Mouse (Mus musculus): Measurements from ENCODE around the gene Pus3. TPM values are rescaled to one million over a fixed set of nuclear protein-coding genes. Genes with fewer than 3 reads are reported as not detected.

The Pus3 gene
- 3.5 TPM for polyA plus RNA-seq (2015; fragmentation: Illumina TruSeq; extraction: RNeasy Lipid Tissue Mini Kit (QIAGEN cat#74804); ENCODE audit: insufficient read depth, low read depth, low replicate concordance)

DNA sequence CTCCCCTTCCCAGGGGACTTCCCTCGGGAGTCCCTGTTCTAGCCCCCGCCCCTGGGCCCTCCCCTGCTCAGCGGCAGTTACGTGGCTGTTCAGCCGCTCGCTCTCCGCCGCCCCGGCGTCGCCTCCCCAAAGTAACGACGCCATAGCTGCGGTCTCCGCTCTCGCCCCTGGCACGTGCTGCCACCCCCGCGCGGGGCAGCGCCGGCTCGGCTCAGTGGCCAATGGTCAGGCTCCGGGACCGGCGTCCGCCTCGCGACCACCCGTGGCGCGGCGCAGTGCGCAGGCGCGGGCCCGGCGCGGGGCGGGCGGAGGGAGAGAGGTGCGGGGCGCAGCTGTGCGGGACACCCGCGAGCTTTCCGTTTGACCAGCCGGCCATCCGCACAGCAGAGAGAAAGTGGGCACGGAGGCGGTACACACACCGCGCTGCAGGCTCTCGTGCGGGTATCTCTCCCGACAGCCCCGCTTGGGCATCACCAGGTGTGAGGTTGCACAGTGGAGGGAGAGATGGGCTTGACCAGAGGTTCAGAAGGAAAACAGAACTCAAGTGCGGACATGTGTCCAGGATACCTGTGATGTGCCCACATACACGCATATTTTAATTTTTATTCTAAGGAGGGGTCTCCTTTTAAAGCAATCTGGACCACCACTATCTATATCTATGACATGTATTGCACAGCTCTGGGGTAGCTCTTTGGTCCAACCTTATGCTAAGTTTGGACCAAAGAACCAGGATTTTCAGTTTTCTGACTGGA, at the start of gene Pus3, which contains the start of gene Ddx25:
TSS of gene Pus3 (plus strand) at position 339 of the 752 bp plus-strand sequence.
TSS of gene Ddx25 (minus strand) at position 272 of the 752 bp plus-strand sequence.

DNA sequence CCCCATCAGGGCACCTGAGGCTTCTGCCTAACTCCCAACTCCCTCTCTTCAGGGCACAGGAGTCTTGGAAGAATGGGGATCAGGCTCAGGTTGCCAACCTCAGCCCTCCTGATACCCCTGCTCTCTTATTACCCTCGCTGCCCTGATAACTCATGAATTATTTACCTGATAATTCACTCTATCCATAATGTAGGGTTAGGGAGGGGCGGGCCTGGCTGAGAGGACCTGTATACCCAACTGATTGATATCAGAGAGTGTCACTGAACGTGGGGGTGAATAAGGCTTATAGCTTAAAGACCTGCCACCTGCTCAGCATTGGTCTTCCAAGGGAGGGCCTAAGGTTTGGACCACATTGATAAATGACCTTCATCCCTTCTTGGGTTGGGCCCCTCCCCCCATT, 40.2 kb upstream of the Pus3 start, which contains the start of gene Gm1113:
TSS of gene Gm1113 (minus strand) at position 101 of the 400 bp plus-strand sequence.

DNA sequence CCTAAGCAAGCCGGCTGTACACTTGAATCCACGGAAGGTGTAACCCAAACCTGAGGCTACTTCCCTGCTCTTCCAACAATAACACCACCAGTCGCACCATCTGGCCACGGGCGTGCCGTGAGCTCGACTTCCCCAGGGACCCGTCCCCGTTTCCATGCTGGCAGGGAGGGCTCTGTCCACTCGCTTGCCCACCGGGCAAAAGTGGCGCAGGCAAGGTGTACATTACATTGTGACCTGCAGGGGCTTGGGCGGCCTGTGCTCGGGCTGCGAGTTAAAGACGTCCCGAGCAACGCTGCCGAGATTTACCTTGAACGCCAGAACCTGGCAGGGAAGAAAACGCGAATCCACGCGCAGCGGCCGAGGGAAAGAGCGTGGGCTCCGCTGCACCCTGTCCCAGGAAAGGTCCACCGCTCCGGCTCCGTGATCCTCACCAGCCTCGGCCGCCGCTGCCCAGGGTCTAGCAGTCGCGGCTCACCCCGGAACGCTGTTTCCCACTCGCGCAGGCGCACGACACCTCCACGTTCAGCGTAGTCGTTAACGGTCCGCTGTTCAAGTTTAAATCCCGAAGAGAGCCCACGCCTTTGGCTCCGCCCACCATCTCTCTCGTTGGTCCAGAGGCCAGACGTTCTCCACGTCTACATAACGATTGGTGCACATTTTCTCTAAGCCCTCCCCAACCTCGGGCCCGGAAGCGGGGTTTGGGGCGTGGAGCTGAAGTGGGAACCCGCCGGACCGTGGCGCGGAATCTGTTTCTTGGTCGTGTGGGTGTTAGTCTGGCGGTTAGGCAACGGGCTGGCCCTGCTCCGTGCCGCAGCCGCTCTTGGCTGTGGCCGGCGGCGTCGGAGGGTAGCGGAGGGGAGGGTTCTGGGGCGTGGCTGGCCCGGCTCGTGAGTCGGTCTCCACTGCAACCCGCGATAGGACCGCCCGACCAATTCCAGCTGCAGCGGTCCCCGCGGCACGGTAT, 11.5 kb downstream of the Pus3 start, which contains the start of the genes Pate2 and Hyls1:
TSS of gene Pate2 (plus strand) at position 714 of the 964 bp plus-strand sequence.
TSS of gene Hyls1 (minus strand) at position 828 of the 964 bp plus-strand sequence.

DNA sequence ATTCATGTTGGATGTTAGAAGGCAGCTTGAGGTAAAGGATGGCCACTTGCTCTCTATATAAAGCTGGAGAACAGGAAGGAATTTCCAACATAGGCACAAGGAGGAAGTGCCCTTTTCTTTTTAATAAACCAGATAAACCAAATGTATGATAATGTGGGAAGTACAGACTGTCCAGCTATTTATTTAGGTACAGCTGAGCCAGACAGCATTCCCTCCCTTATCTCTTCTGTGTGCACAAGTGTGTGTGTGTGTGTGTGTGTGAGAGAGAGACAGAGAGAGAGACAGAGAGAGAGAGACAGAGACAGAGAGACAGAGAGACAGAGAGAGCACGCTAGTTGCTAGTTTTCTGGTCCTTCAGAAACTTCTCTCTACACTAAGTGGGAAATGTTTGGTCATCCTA, 53.4 kb downstream of the Pus3 start, which contains the start of gene Pate4:
TSS of gene Pate4 (minus strand) at position 101 of the 400 bp plus-strand sequence.

Other genes with a start within 250 kb of the Pus3 start
- 9.7 TPM for gene Cdon, start 137.5 kb upstream of the Pus3 start, polyA plus RNA-seq (2015; fragmentation: Illumina TruSeq; extraction: RNeasy Lipid Tissue Mini Kit (QIAGEN cat#74804); ENCODE audit: insufficient read depth, low read depth, low replicate concordance)
- not detected for gene Gm1113, start 40.3 kb upstream of the Pus3 start, polyA plus RNA-seq (2015; fragmentation: Illumina TruSeq; extraction: RNeasy Lipid Tissue Mini Kit (QIAGEN cat#74804); ENCODE audit: insufficient read depth, low read depth, low replicate concordance)
- gene Ddx25, start 67 bp upstream of the Pus3 start, polyA plus RNA-seq (2015; fragmentation: Illumina TruSeq; extraction: RNeasy Lipid Tissue Mini Kit (QIAGEN cat#74804); ENCODE audit: insufficient read depth, low read depth, low replicate concordance), result 0.15 TPM
- gene Pate2, start 11.7 kb downstream of the Pus3 start, polyA plus RNA-seq (2015; fragmentation: Illumina TruSeq; extraction: RNeasy Lipid Tissue Mini Kit (QIAGEN cat#74804); ENCODE audit: insufficient read depth, low read depth, low replicate concordance), result not detected
- 1.5 TPM for gene Hyls1, start 11.8 kb downstream of the Pus3 start, polyA plus RNA-seq (2015; fragmentation: Illumina TruSeq; extraction: RNeasy Lipid Tissue Mini Kit (QIAGEN cat#74804); ENCODE audit: insufficient read depth, low read depth, low replicate concordance)
- gene Pate4, start 53.3 kb downstream of the Pus3 start, polyA plus RNA-seq (2015; fragmentation: Illumina TruSeq; extraction: RNeasy Lipid Tissue Mini Kit (QIAGEN cat#74804); ENCODE audit: insufficient read depth, low read depth, low replicate concordance), result not detected
- not detected for gene Pate3, start 89.6 kb downstream of the Pus3 start, polyA plus RNA-seq (2015; fragmentation: Illumina TruSeq; extraction: RNeasy Lipid Tissue Mini Kit (QIAGEN cat#74804); ENCODE audit: insufficient read depth, low read depth, low replicate concordance)
- not detected for gene Pate1, start 128.8 kb downstream of the Pus3 start, polyA plus RNA-seq (2015; fragmentation: Illumina TruSeq; extraction: RNeasy Lipid Tissue Mini Kit (QIAGEN cat#74804); ENCODE audit: insufficient read depth, low read depth, low replicate concordance)
- gene Gm17677, start 182.5 kb downstream of the Pus3 start, polyA plus RNA-seq (2015; fragmentation: Illumina TruSeq; extraction: RNeasy Lipid Tissue Mini Kit (QIAGEN cat#74804); ENCODE audit: insufficient read depth, low read depth, low replicate concordance), result not detected
- gene Gm17727, start 219.5 kb downstream of the Pus3 start, polyA plus RNA-seq (2015; fragmentation: Illumina TruSeq; extraction: RNeasy Lipid Tissue Mini Kit (QIAGEN cat#74804); ENCODE audit: insufficient read depth, low read depth, low replicate concordance), result not detected
- not detected for gene Gm27235, start 231.5 kb downstream of the Pus3 start, polyA plus RNA-seq (2015; fragmentation: Illumina TruSeq; extraction: RNeasy Lipid Tissue Mini Kit (QIAGEN cat#74804); ENCODE audit: insufficient read depth, low read depth, low replicate concordance)
- gene D730048I06Rik, start 231.5 kb downstream of the Pus3 start, polyA plus RNA-seq (2015; fragmentation: Illumina TruSeq; extraction: RNeasy Lipid Tissue Mini Kit (QIAGEN cat#74804); ENCODE audit: insufficient read depth, low read depth, low replicate concordance), result not detected